Mouse (Mus musculus): Measurements from ENCODE around the gene Tmem52. TPM values are rescaled to one million over a fixed set of nuclear protein-coding genes. Genes with fewer than 3 reads are reported as not detected.
"Not testable (repeated sequence)": the region's sequence is repeated elsewhere in the genome, so short reads cannot be mapped to it uniquely, and the experiment has no call there.

The Tmem52 gene
- total RNA-seq (2015; ENCODE audit: low replicate concordance) (not detected in 2 replicates), total RNA-seq (2017; ENCODE audit: low replicate concordance) (not detected in 2 replicates)

DNA sequence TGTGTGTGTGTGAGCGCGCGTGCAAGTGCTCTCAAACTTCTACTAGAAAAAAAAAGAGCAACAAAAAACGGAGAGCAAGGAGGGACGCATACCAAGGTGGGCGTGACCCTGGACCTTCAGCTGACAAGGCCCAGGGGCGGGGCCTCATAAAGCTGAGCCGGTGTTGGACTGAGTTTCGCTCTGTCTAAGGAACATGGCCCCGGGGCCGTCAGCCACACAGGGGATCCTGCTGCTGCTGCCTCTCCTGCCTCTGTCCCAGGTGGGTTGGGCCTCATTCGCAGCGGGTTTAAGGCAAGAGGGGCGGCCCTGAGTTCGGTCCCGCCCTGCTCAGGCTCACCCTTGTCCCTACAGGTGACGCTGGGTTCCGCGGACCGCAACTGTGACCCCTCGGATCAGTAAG, at the start of gene Tmem52:
Gene Tmem52, plus strand, starts transcription at position 163 of the 400 bp plus-strand sequence.
- ATAC-seq (replicated peaks; ENCODE audit: low FRiP score, poor library complexity, severe bottlenecking), result 0 out of 2 replicates have a peak, but pooled peaks have one; percentile 41

DNA sequence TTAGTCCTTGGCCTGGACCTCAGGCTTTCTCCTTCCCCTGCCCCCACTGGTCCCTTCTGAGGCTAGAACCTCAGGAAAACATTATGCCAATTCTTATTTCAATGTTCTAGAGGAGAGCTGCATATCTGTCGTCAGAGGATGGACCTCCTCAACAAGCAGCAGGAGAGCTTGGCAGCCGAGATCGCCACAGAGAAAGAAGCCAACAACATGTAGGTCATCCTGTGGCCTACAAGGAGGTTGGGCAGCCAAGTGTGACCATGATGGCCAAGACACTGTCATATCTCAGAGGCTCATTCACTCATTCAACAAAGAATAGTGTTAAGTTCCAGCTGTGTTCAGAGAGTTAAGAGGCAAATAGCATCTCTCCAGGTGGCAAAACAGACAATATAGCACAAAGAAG, 48.8 kb upstream of the Tmem52 start:
- no peak for ATAC-seq (replicated peaks; ENCODE audit: low FRiP score, poor library complexity, severe bottlenecking)

DNA sequence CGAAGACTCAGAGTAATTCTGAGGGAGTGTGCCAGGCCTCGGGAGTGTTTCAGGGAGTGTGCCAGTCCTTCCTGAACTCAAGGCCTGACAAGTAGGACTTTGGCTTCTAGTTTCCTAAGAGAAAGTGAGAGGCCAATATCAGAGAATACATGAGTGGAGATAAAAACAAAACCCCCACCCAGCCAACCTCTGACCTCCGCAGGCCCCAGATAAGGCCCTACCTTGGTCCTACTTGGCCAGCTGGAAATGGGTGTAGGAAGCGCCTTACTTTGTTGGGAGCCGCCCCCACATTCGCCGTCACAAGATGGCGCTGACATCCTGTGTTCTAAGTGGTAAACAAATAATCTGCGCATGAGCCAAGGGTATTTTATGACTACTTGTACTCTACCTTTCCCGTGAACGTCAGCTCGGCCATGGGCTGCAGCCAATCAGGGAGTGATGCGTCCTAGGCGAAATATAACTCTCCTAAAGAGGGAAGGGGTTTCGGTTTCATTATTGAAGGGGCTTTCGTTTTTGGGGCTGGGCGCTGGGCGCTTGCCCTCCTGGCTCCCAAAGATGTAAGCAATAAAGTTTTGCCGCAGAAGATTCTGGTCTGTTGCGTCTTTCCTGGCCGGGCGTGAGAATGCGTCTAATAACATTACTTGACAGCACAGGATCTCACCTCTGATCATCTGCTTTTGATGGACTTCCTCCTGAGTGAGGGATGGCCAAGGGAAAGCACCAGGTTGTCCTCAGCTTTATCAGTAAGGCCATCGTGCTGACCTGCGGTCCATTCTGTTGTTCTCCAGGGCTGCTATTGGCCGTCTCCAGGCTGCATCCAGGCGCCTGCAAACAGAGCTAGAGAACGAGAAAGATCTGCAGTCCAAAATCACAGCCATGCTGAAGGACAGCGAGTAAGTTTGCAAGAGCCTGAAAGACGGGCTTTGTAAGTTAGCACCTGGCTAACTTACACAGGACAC, 47.2 kb upstream of the Tmem52 start:
- not testable (repeated sequence) for ATAC-seq (replicated peaks; ENCODE audit: low FRiP score, poor library complexity, severe bottlenecking)

GRCm38 (mm10) chr4:155423988-155424387, 44.9 kb upstream of the Tmem52 start:
- ATAC-seq (replicated peaks; ENCODE audit: low FRiP score, poor library complexity, severe bottlenecking), result no peak

DNA sequence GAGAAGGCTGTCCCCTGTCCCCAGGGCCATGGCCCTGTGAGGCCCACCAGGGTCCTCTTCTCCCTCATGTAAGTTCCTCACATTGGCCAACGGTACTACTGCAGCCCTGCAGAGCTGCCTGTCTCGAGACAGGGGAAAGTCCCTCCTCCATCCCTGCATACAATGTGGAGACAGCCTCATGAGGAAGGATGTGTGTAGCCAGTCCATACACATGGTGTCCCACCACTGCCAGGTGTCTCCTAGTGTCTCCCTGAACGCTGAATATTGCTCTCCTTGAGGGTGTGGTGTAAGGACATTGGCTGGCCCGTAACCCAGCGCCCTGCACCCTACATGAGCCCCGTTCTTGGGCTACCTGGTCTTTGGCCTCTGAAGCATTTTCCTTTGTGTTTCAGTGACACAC, 42.6 kb upstream of the Tmem52 start:
- ATAC-seq (replicated peaks; ENCODE audit: low FRiP score, poor library complexity, severe bottlenecking), result no peak

- ATAC-seq (replicated peaks; ENCODE audit: low FRiP score, poor library complexity, severe bottlenecking), result no peak
Measured at GRCm38 (mm10) chr4:155428442-155428841, 40.5 kb upstream of the Tmem52 start.

GRCm38 (mm10) chr4:155429202-155429601, 39.7 kb upstream of the Tmem52 start:
- ATAC-seq (replicated peaks; ENCODE audit: low FRiP score, poor library complexity, severe bottlenecking), result no peak

DNA sequence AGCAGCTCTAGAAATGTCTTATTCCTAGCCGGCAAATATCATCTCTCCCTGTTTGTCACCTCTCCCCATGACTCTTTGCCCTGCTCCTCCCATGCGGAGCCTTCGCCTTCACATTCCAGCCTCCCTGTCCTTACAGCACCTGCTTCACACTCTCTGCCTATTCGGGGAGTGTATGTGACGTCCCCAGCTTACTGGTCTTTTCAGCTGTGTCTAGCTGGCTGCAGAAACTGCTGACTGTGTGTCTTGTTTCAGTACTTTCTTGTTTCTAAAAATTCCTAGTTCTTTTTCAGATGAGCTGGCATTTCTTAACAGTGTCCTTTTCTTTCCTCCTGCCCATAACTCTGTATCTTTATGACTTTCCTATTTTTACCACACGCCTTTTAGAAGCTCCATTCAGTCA, 36.6 kb upstream of the Tmem52 start:
- ATAC-seq (replicated peaks; ENCODE audit: low FRiP score, poor library complexity, severe bottlenecking), result no peak

DNA sequence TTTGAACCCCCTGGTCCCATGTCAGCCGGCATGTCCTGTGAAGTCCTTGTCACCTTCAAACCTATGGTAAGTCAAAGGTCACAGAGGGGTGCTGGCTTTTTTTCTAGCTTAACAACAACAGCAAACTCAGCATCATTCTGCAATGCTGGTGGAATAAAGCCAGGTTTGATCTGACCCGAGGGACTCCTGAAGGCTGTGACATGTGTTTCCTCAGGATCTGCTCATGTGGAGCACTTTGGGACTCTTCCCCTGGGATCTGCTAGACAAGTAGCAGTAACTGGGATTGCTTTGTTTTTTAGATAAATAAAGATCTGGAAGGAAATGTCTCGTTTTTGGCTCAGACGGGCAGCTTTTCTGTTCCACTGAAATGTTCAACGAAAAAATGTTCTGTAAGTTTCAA, 34.9 kb upstream of the Tmem52 start:
- ATAC-seq (replicated peaks; ENCODE audit: low FRiP score, poor library complexity, severe bottlenecking), result no peak

GRCm38 (mm10) chr4:155442808-155443207, 26.1 kb upstream of the Tmem52 start:
- no peak for ATAC-seq (replicated peaks; ENCODE audit: low FRiP score, poor library complexity, severe bottlenecking)

GRCm38 (mm10) chr4:155451597-155451996, 17.3 kb upstream of the Tmem52 start:
- no peak for ATAC-seq (replicated peaks; ENCODE audit: low FRiP score, poor library complexity, severe bottlenecking)

DNA sequence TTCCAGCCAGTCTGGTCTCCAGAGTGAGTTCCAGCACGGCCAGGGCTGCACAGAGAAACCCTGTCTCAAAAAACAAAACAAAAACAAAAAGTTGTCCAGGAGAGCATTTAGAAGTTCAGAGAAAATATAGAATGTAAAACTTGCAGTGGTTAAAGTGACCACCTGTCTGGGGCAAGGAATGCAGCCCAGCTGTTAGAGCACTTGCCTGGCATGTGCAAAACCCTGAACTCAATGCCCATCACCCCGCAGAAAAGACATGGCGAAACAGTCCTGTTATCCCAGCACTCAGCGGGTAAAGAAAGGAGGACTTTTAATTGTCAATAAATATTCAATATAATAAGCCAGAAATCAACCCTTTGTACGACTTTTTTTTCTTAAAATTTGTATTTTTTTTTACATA, 10.3 kb upstream of the Tmem52 start:
- ATAC-seq (replicated peaks; ENCODE audit: low FRiP score, poor library complexity, severe bottlenecking), result no peak

DNA sequence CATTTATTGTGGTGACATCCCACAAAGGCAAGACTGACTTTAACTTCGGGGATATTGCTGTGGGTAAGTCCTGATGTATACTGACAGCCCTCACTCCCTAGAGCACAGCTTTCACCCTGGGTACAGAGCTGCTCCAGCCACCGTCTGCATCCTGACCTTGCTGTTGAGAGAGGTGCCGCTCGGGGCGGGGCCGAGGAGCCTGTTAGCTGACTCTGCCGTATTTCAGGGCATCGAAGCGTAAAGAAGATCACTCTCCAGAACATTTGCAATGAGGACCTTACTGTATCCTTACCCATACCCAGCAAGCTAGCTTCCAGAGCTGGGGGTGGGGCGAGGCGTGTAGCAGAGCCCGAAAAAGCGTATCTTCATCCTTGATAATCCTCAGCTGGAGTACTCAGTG, 5.9 kb upstream of the Tmem52 start:
- no peak for ATAC-seq (replicated peaks; ENCODE audit: low FRiP score, poor library complexity, severe bottlenecking)

DNA sequence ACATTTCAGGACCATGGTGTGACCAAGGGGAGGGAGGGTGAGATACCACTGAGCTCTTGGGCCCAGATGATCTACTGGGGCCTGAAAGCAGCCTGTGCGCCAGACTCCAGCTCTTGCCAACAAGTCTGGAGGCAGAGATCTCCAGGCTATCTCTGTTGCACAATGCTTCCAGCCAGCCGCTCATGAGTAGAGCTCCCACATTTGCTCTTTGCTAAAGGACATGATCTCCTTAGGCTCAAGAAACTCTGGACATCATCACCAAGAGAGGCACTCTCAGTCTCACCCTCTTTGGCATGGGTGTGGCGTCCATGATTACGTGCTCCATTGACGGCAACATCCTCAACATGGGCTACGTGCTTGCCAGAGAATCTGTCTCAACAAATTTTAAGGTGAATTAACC, 5.3 kb upstream of the Tmem52 start:
- no peak for ATAC-seq (replicated peaks; ENCODE audit: low FRiP score, poor library complexity, severe bottlenecking)

- ATAC-seq (replicated peaks; ENCODE audit: low FRiP score, poor library complexity, severe bottlenecking), result no peak
Measured at GRCm38 (mm10) chr4:155464061-155464460, 4.9 kb upstream of the Tmem52 start.

DNA sequence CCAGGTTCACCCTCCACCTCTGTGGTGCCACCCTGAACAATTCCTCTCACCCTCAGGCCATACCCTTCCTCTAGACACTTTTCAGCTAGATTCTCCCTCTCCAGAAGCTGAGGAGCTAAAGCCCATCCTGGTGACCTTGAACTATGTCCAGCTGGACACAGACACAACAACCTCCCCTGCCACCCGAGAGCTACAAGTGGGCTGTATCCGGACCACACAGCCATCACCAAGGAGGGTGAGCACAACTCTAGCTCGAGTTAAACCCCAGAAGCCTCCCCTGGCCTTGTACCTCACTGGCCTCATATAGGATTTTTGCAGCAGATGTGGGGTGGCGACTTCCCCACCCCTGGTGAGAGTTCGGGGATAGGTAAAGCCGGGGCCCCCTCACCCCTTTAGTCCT, 3.3 kb upstream of the Tmem52 start:
- ATAC-seq (replicated peaks; ENCODE audit: low FRiP score, poor library complexity, severe bottlenecking), result no peak

GRCm38 (mm10) chr4:155466080-155466479, 2.8 kb upstream of the Tmem52 start:
- ATAC-seq (replicated peaks; ENCODE audit: low FRiP score, poor library complexity, severe bottlenecking), result no peak

GRCm38 (mm10) chr4:155467237-155468010, 1.5 kb upstream of the Tmem52 start:
- ATAC-seq (replicated peaks; ENCODE audit: low FRiP score, poor library complexity, severe bottlenecking), result no peak

- ATAC-seq (replicated peaks; ENCODE audit: low FRiP score, poor library complexity, severe bottlenecking), result no peak
Measured at GRCm38 (mm10) chr4:155469590-155470262, 812 bp downstream of the Tmem52 start.

GRCm38 (mm10) chr4:155470263-155470953, 1.5 kb downstream of the Tmem52 start:
- no peak for ATAC-seq (replicated peaks; ENCODE audit: low FRiP score, poor library complexity, severe bottlenecking)

Data from erythroid progenitor cell, adult 5-6 weeks (primary cell).